Mouse (Mus musculus) B cell, adult 2 months (primary cell): ENCODE measurements around the gene Mon2.

Experiments
- DNase-seq, 2 experiments: peaks; one replicate each; pipeline ENCODE4 v3.0.0; 2022

The Mon2 gene

DNA sequence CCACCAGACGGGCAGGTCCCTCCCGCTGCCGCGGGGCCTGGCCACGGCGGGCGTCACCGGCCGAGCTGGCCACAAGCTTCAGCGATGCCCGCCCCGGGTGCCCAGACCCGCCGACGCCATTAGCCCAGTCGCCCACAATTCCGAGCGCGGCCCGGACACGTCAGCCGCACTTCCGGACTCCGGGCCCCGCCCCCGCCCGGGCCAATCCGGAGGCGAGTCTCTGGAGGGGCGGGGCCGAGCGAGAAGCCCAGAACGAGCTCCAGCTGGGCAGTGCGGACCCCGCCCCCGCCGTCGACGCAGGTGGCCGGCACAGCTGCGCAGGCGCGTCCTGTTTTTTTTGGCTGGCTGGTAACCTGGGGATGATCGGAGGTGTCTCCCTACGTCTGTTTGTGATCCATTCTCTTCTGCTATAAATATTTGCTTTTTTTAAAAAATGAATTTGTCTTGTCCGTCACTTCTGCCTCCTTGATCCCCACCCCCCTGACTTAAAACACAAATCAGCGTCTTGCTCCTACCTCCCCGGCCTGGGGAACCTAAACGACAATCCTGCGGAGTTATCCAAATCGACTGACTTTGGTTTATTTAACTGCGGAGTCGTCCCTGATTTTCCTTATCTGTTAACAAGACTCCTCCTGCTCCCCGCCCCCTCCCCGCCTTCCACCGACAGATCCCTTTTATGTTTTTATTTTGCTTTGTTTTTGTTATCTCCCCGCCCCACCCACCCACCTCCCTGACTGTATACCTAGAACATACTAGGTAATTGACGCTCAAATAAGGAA, at the start of gene Mon2:
Mon2 (minus strand) TSS at position 261 of the 779 bp plus-strand sequence.
- peak; percentile 97 to 98 for DNase-seq

DNA sequence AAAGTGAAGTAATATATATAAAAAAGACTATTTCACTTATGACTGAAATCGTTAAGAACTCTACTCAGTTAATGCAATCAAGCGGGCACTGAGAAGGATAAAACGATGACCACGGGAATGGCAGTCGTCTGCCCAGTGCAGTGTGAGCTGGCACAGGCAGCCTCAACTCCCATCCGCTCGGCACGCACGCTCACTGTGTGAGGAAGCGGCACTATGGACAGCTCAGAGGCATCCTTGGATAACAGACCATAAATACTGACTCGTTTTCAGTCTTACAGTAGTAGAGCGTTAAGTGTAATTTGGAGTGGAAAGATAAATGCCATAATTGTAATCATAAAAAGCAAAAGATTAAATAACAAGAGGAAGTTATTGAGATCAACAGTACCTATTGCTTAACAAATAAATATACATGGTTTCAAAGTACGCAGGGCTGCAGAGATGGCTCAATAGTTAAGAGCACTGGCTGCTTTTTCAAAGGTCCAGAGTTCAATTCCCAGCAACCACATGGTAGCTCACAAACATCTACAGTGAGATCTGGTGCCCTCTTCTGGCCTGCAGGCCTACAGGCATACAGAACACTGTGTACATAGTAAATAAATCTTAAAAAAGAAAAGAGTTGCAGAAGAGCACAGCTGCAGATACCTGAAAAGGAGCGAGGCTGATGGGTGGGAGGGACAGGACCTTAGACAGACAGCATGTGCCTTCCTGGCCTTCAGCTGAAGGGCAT, 44.5 kb upstream of the Mon2 start:
- DNase-seq = peak; percentile 10 to 21

DNA sequence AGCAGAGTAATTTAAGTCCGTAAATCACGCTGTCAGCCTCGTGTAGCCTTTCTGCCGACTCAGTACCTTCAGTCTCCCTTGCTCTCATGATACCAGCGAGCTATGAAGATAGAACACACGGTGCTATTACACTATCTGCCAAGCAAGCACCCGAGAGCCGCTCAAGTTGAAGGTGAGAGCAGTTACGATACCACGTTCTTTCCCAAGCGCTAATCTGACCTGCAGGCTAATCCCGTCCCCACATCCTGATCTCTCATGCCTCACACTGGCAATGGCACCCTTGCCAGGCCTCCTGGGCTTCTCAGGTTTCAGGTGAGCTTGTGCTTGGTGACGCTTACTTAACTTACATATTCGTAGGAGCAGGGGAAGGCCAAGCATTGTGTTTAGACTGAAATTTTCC, 40.6 kb upstream of the Mon2 start:
- DNase-seq = no peak

DNA sequence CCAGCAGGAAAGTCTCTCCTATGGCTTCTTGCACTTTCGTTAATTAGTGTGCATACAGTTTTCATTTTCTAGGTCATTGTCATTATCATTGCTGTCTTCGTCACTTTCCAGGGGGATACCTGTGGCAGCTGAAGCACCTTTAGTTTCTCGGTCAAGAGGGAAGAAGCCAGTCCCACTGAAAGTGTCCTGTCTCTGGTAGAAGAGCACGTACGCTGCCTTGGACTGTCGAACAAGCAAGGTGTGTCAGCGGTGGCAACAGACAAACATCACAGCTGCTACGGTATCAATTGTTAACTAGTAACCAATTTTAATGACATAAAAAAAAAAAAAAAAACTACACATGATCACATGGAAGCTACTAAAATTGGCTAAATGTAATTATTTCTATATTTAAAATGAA, 37.2 kb upstream of the Mon2 start:
- DNase-seq = no peak

DNA sequence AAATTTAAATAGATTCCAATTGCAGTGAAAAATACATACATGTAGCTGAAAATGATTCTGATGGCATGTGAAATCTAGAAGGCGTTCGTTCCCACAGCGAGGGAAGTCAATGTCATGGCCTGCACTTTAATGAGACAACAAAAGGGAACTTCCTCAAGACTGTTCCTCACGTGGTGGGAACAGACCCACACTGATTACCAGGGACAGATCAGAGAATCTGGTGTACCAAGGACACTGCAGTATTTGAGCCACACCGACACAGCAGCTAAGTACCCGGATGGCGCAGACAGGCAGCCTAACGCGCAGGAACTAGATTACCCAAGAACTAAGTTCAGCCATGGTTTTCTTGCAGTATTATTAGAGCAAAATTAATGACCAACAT, 36.5 kb upstream of the Mon2 start:
- no peak for DNase-seq

DNA sequence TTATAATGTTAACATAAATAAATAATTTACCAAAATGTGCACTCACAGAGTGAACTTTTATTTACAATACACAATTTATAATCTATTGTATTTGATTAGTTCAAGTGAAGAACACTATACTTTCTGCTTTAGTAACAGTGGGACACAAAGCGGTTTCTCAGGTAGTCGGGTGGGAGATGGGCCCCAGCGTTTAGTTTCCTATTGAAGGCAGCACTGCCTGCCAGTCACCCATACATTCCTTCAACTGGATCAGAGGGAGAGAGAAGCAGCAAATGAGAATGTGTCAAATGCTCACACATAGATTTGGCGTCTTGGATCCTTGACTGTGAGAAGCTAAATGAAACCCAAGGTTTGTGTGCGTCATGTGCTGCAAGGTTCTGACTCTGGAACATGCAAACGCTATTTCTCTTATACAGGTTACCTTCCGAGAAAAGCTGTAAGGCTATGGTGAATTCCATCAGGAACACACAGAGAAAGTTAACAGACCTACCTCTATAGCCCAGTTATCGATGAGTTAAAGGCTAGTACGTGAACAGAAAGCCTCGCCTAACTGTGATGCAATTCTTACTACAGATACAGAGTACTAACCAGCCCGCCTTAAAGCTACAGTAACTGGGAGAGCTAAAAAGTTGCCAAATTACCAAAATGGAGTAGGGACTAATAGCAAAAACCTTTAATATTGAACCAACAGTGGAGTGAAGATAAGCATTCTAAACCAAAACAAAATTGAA, 35.9 kb upstream of the Mon2 start:
- DNase-seq = no peak

DNA sequence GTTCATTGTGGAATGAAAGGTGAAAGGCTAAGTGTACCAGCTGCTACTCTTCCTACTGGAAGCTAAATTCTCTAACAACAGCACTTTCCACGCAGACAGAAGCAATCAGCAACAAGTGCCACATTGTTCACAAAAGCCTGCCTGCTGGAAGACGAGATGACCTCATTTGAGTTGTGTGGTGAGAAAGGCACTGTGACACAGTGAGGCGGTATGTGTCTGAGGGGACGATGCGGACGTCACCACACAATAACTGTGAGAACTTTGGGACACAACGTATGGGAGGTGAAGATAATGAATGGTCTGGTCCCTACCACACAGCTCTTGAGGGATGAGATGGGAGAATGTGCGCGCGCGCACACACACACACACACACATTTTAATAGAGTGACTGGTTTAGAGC, 34.2 kb upstream of the Mon2 start:
- DNase-seq = no peak

DNA sequence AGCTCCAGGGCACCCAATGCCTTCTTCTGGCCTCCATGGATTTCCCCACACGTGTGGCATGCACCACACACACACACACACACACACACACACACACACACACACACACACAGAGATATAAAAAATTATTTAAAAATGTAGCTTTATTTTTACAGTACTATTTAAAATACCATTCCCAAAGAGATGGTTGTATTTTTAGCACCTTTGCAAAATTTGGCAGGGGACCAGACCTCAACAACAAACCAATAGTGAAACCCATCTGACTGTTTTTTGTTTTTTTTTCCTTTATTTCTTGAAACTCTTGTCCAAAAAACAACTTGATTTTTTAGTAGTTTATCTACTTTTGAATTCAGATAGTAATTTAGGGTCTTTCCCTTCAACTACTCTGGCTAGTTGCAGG, 32.2 kb upstream of the Mon2 start:
- DNase-seq = no peak

DNA sequence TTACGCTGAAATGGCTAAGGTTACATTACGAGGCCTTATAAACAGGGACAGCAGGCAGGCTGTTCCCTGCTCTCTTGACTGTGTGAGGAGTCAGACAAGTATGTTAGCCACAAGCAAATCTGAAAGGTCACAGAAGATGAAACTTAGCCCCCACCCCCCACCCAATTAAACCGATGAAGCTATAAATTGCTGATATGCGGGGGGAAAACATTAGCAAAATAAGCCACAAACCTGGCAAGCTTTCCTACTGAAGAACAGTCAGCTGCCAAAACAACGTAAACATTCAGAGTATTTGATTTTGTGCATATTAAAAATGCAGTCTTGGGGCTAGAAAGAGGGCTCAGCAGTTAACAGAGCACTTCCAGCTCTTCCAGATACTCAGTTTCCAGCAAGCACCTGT, 31.8 kb upstream of the Mon2 start:
- no peak for DNase-seq

DNA sequence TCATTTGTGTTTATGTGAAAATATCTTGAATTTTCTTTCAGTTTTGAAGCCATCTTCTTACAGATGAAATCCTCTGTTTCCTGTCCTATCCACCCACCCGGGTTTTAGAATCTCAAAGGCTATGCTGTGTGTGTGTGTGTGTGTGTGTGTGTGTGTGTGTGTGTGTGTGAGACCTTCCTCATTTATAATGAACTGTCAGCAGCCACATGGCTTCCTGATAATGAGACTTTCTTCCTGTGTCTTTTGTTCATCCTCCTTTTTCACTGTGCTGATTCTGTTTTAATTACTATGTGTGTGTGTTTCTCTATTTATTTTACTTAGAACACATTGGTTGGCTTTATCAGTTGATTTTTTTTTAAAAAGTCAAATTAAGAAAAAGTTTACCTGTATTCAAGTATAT, 25.0 kb upstream of the Mon2 start:
- no peak for DNase-seq

DNA sequence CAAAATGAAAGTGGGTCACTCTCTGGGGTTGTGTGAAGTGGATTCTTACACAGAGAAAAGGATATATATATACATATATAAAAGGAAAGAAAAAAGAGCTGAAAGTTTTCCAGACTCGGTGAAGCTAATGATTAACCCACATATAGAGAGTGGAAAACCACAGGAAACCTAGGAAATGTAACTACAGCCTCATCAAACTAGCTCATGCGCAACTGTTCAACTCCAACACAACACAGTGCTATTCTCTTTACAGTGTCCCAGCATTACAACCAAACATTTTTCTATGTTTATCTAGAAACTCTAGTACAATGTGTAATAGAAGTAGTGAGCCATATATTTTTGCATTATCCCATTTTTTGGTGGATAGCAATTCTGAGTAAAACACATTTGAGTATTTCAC, 24.3 kb upstream of the Mon2 start:
- no peak for DNase-seq

DNA sequence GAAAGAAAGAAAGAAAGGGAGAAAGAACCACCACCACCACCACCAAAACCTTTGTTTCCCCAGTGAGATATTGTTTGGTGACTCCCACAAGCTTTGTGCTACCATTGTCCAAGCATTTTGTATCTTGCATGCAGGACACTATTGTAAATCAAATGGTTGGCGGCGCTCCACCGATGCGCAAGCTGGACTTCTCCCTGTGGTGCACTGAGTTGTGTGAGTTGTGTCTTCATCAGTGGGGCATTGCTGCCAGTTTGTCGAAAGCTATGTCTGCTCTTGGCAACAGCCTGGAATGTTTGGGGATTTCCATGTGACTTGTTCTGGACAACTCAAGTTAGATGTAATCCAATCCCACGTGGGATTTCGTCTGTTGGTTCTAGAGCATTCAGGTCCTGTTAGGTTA, 18.2 kb upstream of the Mon2 start:
- DNase-seq = no peak

DNA sequence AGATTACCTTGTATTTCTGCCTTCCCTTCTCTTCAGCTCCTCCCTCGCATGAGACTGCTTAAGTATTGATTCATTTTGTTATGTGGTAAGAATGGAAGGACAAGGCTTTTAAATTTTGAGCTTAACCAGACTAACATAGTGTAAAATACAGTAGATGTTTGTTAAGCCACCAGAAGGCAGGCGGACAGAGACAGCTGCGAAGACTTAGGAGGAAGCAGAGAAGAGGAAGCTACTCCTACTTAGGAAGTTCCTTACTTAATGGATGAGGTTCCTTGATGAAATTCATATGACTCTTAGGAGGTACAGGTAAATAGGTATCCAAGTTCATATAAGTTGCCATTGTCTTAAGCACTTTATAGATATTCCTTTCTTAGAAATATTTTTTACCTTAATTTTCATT, 16.3 kb upstream of the Mon2 start:
- no peak for DNase-seq

DNA sequence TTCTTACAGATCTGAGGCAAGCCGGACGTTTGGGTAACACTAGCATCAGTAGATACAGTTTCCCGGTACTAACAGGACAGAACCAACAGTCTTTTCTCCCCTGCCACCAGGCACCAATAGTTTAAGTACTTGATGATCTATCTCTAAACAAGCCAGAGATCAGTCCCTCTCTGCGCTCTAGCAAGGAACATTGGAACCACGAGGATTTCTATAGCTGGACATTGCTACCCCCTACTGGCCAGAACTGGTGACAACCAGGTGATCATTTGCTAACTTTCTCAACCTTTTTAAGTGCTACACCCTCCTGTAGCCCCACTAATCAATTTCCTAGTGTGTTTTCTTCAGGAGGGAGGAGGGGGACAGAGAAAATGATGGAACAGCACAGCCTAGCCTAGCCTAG, 15.4 kb upstream of the Mon2 start:
- DNase-seq = peak; percentile 63 to 67

DNA sequence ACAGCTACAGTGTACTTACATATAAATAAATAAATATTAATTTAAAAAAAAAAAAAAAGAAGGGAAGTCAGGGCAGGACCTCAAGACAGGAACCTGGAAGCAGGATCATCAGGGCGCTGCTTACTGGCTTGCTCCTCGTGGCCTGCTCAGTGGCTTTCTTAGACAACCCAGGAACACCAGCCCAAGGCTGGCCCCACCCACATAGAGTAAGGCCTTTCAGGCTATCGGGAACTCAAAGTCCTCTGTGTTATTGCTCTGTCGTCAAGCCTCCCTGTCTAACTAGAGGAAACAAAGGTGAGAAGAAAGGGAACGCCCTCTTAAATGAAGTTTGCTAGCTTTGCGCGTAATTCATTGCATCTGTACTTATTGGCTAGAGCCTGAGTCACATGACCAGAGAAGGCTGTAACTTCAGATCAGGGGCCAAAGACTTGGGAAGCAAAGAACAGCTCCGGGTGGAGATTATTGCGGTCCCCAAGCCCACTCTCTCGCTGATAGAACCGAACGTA, 13.2 kb upstream of the Mon2 start:
- DNase-seq = no peak

DNA sequence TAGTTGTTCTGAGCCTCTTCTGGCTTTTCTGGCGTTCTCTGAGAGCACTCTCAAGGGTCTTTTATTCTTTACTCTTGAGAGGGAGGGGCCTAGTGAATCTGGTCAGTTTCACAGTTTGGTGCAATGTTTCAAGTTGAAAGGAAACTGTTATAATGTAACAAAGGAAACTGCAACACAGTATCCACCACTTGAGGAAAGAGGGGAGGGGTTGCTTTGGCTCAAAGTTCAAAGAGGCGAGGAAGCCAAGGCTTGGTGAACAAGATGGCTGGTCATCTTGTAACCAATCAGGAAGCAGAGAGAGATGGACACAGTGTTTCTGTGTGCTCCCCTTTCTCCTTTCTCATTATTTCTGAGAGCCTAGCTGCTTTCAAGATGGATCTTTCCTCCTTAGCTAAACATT, 10.5 kb upstream of the Mon2 start:
- DNase-seq = no peak

DNA sequence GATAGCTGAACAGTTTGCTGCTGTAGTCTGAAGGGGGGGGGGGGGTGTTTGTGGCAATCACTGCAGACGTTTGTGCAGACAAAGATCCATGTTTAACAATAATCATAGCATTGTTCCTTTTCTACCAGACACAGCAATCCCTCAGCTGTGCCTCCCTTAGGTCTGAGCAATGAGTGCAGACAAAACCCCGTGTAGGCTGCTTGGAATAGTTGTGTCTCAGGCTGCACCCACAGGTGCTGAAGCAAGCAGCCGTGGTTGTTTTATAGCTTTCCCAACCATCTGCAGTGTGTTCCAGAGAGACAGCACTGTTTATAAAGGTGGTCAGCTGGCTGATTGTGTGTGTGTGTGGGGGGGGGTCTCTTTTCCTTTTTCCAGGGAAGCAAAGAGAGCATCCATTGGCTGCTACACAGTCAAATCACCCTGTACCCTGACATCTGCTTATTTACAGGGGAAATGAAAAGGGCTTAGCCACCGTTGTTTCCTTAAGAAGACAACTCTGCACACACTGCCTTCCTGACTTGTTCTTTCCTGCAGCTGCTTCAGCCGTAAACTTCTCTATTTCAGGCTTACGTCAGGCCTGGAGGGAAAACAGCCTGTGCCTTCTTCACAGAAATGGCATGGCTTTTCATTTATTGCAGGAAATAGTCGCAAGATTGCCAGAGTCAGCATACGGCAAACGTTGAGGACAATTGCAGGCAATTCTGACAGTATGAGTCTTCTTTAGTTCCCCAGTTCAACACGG, 8.8 kb upstream of the Mon2 start:
- DNase-seq = no peak

DNA sequence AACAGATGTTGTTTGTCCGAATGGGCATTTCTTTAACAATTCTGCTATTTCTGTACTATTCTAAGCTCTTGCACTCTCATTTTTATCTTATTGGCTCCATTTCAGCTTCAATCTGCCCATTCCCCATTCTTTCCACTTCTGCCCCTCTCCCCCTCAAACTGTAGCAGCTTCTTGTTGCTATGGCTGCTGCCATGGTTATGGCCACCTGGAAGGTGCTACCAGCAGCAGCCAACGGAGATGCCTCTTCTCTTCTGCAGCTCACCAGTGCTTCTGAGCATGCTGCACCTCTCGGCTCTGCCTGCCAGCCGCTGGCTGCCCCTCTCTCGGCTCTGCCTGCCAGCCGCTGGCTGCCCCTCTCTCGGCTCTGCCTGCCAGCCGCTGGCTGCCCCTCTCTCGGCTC, 8.0 kb upstream of the Mon2 start:
- no peak for DNase-seq

DNA sequence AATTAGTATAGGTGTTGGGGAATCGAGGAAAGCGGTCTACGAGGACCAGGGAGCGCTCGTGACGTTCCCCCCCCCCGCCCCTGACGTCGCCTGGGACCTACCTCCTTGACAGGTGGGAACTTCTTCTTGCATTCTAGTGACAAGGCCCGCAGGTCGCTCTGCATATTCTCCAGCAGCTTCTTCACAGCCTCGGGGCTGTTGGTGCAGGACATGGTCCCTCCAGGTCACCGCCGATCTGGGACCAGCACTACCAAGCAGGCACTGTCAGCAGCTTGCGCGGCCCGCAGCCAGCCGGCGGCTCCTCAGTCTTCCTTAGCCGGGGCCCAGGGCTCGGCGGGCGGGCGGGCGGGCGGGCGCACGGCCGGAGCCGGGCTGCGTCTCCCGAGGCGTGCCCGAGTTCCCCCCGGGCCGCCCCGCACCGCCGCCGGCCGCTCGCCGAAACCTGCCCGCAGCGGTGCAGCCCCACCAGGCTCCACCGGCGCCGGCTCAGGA, 508 bp downstream of the Mon2 start:
- DNase-seq = no peak

DNA sequence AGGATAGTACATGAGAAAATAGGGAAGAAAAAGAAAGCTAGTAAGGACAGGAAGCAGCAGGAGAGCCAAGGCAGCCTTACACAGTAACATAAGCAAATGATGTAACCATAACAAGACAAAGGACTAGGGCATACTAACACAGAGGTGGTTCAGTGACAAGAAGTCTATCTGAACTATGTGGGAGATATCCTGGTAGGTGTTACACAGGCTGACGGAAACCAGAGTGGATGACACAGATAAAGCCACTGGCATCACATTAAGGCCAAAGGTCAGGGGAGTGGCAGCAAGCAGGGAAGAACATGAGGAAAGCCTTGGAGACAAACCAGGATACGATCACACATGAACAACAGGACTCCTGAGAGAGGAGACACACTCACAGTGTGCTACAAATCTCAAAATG, 4.3 kb downstream of the Mon2 start:
- DNase-seq = no peak

DNA sequence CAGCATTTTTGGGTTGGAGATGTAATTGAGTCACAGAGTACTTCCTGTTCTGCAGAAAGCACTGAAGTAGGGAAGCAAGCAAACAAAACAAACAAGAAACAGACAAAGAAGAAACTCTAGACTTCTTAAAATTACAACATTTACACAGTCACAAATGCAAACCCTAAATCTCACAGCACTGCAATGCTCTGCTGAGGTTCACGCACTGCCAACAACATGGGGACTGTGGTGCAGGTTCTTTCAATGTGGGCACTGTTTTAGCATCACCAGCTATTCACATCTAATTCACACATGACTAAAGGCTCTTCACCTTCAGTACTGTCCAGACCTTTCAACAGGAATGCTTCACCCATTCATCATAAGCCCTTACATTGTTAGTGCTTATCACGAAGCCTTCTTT, 13.3 kb downstream of the Mon2 start:
- no peak for DNase-seq

DNA sequence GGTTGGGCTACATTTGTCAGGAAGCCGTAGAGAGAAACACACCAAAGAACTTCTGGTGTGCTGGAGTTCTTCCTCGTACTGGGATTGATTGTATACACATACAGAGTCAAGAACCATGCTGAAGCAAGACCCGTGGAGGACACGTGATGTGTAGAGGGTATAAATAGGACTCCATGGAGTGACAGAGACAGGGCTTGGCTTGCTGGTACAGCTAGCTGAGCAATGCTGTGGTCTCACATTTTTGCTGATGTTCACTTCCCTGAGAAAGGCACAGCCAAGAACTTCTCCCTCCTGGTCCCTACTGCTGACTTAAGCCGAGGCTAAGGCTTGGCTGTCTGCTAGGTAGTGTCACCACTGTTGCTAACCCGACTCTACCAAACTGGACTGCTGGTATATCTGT, 15.5 kb downstream of the Mon2 start:
- no peak for DNase-seq

DNA sequence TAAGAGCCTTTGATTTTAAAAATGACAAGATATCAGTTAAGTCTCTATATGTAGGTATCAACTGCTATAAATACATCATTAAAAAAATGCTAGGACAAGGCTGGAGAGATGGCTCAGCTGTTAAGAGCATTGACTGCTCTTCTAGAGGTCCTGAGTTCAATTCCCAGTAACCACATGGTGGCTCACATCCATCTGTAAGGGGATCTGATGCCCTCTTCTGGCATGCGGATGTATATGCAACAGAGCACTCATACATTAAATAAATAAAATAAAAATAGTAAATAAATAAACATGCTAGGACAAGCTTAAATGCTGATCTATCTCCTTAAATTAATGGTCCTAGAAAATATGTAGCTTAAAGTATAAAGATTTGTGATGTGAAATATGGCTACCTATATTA, 19.2 kb downstream of the Mon2 start:
- peak in 1 of 2 experiments; percentile 36 for DNase-seq
